In genomic region chr5:92074061-92074460, GRCm38 (mm10) we compare ENCODE assay signal across 23 mouse cellular contexts. TPM values are rescaled to one million over a fixed set of nuclear protein-coding genes. Genes with fewer than 3 reads are reported as not detected.
DNase-seq lines count a peak whose midpoint lies in the region; ATAC-seq and TF ChIP-seq lines count a peak whose summit lies in the region.
"Had no signal": no experiment of that assay in that cellular context is flagged by ENCODE, and none has a peak within 500 bp of the region (broad histone marks: within the 10 kb centered on the region; RNA-seq: fewer than 3 reads in every experiment).

No protein-coding gene starts in this region.

- H3K4me3 ChIP-seq in heart, embryonic 10.5 days, result no peak overlapping the region
- H3K4me3 ChIP-seq in liver, embryonic 15.5 days (replicated peaks), result no peak overlapping the region
- H3K4me3 ChIP-seq in intestine, postnatal 0 days (ENCODE audit: low read depth, low read length), result no peak overlapping the region
- H3K4me3 ChIP-seq in kidney, embryonic 16.5 days (ENCODE audit: low read length), result no peak overlapping the region
- H3K4me3 ChIP-seq: embryonic facial prominence, embryonic 10.5 days; heart, embryonic 12.5 days; hindbrain, embryonic 10.5 days; limb, embryonic 13.5 days had no signal

- ATAC-seq in erythroid progenitor cell, adult 5-6 weeks (replicated peaks; ENCODE audit: low FRiP score, poor library complexity, severe bottlenecking), result peak; percentile 89
- ATAC-seq in liver, embryonic 15.5 days (ENCODE audit: insufficient read depth), result peak; percentile 63
- no peak for ATAC-seq in intestine, postnatal 0 days
- ATAC-seq in kidney, embryonic 16.5 days (ENCODE audit: low FRiP score, low TSS enrichment), result no peak
- ATAC-seq: CD4-positive, CD25-positive, alpha-beta regulatory T cell, adult 4 months; hindbrain, embryonic 16.5 days; intestine, embryonic 16.5 days had no signal

- H3K27me3 ChIP-seq in heart, embryonic 10.5 days (ENCODE audit: insufficient read depth, poor library complexity, severe bottlenecking), result no peaks in the 10 kb centered on the region
- no peaks in the 10 kb centered on the region for H3K27me3 ChIP-seq in liver, embryonic 15.5 days
- no peaks in the 10 kb centered on the region for H3K27me3 ChIP-seq in intestine, postnatal 0 days (replicated peaks; ENCODE audit: control insufficient read depth, insufficient read depth, low read length)
- no peaks in the 10 kb centered on the region for H3K27me3 ChIP-seq in kidney, embryonic 16.5 days (ENCODE audit: insufficient read depth, low read length)
- H3K27me3 ChIP-seq: heart, embryonic 12.5 days; limb, embryonic 13.5 days had no signal

- peaks cover 6% of the 10 kb centered on the region for H3K4me1 ChIP-seq in heart, embryonic 10.5 days
- H3K4me1 ChIP-seq in liver, embryonic 15.5 days (replicated peaks), result peaks cover 29% of the 10 kb centered on the region
- no peaks in the 10 kb centered on the region for H3K4me1 ChIP-seq in intestine, postnatal 0 days (replicated peaks; ENCODE audit: control insufficient read depth, insufficient read depth, low read length)
- H3K4me1 ChIP-seq in kidney, embryonic 16.5 days (ENCODE audit: insufficient read depth, low read length), result 0 out of 2 replicates have a peak, but pooled peaks cover under 1% of the 10 kb centered on the region

- H3K36me3 ChIP-seq in heart, embryonic 10.5 days, result peaks cover 28% of the 10 kb centered on the region
- H3K36me3 ChIP-seq in liver, embryonic 15.5 days (replicated peaks), result peaks cover 12% of the 10 kb centered on the region
- H3K36me3 ChIP-seq in intestine, postnatal 0 days (ENCODE audit: control insufficient read depth, insufficient read depth), result 0 out of 2 replicates have a peak, but pooled peaks cover 8% of the 10 kb centered on the region
- H3K36me3 ChIP-seq in kidney, embryonic 16.5 days (ENCODE audit: insufficient read depth, low read length), result peaks cover 10% of the 10 kb centered on the region; the same call in 1 of the 2 replicates

- H3K9me3 ChIP-seq in heart, embryonic 10.5 days, result no peaks in the 10 kb centered on the region
- no peaks in the 10 kb centered on the region for H3K9me3 ChIP-seq in liver, embryonic 15.5 days (replicated peaks)
- no peaks in the 10 kb centered on the region for H3K9me3 ChIP-seq in intestine, postnatal 0 days (ENCODE audit: control insufficient read depth)
- no peaks in the 10 kb centered on the region for H3K9me3 ChIP-seq in kidney, embryonic 16.5 days (ENCODE audit: low read length)
- H3K9me3 ChIP-seq: embryonic facial prominence, embryonic 10.5 days; heart, embryonic 12.5 days; hindbrain, embryonic 10.5 days; limb, embryonic 13.5 days had no signal

- TF ChIP-seq CTCF in intestine, postnatal 0 days (IDR thresholded peaks at IDR 0.05; ENCODE audit: low read depth), result no peak

- no peak overlapping the region for H3K9ac ChIP-seq in liver, embryonic 15.5 days
- H3K9ac ChIP-seq in intestine, postnatal 0 days (ENCODE audit: low read depth, low read length), result no peak overlapping the region
- no peak overlapping the region for H3K9ac ChIP-seq in kidney, embryonic 16.5 days (replicated peaks; ENCODE audit: low read length)
- H3K9ac ChIP-seq: heart, embryonic 12.5 days; limb, embryonic 13.5 days; lung, embryonic 14.5 days had no signal

- peak overlapping the region; percentile 16 for H3K4me2 ChIP-seq in liver, embryonic 15.5 days
- no peak overlapping the region for H3K4me2 ChIP-seq in intestine, postnatal 0 days (replicated peaks; ENCODE audit: low read depth)
- H3K4me2 ChIP-seq in kidney, embryonic 16.5 days (replicated peaks; ENCODE audit: low read depth, low read length), result no peak overlapping the region
- H3K4me2 ChIP-seq: heart, embryonic 12.5 days; limb, embryonic 13.5 days; lung, embryonic 14.5 days had no signal

- WGBS in heart, embryonic 10.5 days, result 76% methylated on average over 14 of the region's 14 CpGs
- 39% methylated on average over 14 of the region's 14 CpGs for WGBS in liver, embryonic 15.5 days (ENCODE audit: insufficient replicate concordance)
- 57% methylated on average over 14 of the region's 14 CpGs for WGBS in intestine, postnatal 0 days
- 94% methylated on average over 14 of the region's 14 CpGs for WGBS in kidney, embryonic 16.5 days

- no peak overlapping the region for H3K27ac ChIP-seq in heart, embryonic 10.5 days
- 0 out of 2 replicates have a peak overlapping the region, but pooled peaks have one; percentile 20 for H3K27ac ChIP-seq in liver, embryonic 15.5 days (replicated peaks)
- no peak overlapping the region for H3K27ac ChIP-seq in intestine, postnatal 0 days (ENCODE audit: low read depth, low read length)
- H3K27ac ChIP-seq in kidney, embryonic 16.5 days (ENCODE audit: low read length), result no peak overlapping the region
- H3K27ac ChIP-seq: embryonic facial prominence, embryonic 10.5 days; hindbrain, embryonic 10.5 days; limb, embryonic 13.5 days had no signal

- peak; percentile 76 for DNase-seq in heart, embryonic 10.5 days (ENCODE audit: low spot score)
- DNase-seq in heart, adult 9 months (ENCODE audit: low spot score in 2 of 2), result no peak
- no peak for DNase-seq in B cell, adult 2 months
- no peak for DNase-seq in ovary, postnatal 36 days (ENCODE audit: low spot score)
- DNase-seq: adrenal gland, postnatal 36 days; cerebellum, adult 11 months; cerebellum, postnatal 10 days; gastrocnemius, postnatal 36 days; heart, postnatal 10 days; kidney, postnatal 36 days; lung, embryonic 14.5 days; lung, postnatal 36 days had no signal

RNA-seq across cellular contexts. Expression of gene G3bp2, which starts 9.5 kb away (rescaled TPM):
- polyA plus RNA-seq in heart, embryonic 10.5 days (2016; fragmentation: Nextera tagmentation; extraction: Ambion mirVana), result 207 and 210 TPM in 2 replicates
- total RNA-seq in erythroid progenitor cell, adult 5-6 weeks (2015; ENCODE audit: low replicate concordance), result 40.0 and 47.8 TPM in 2 replicates
- total RNA-seq in erythroid progenitor cell, adult 5-6 weeks (2017; ENCODE audit: low replicate concordance), result 60.5 and 68.3 TPM in 2 replicates
- 42.8 and 50.1 TPM in 2 replicates for polyA plus RNA-seq in liver, embryonic 15.5 days (2015; fragmentation: Nextera tagmentation; extraction: Ambion mirVana)
- polyA plus RNA-seq in intestine, postnatal 0 days (2015; fragmentation: Nextera tagmentation; extraction: Ambion mirVana), result 121 and 132 TPM in 2 replicates
- polyA plus RNA-seq in kidney, embryonic 16.5 days (2015; fragmentation: Nextera tagmentation; extraction: Ambion mirVana), result 155 and 169 TPM in 2 replicates

RNA-seq across cellular contexts. Expression of gene Cdkl2, which starts 30.4 kb away (rescaled TPM):
- polyA plus RNA-seq in heart, embryonic 10.5 days (2016; fragmentation: Nextera tagmentation; extraction: Ambion mirVana), result 0.68 and 0.99 TPM in 2 replicates
- 0.42 TPM in 1 of 2 replicates, not detected in the other for total RNA-seq in erythroid progenitor cell, adult 5-6 weeks (2015; ENCODE audit: low replicate concordance)
- 2.0 TPM in 1 of 2 replicates, not detected in the other for total RNA-seq in erythroid progenitor cell, adult 5-6 weeks (2017; ENCODE audit: low replicate concordance)
- 0.29 and 0.37 TPM in 2 replicates for polyA plus RNA-seq in liver, embryonic 15.5 days (2015; fragmentation: Nextera tagmentation; extraction: Ambion mirVana)
- polyA plus RNA-seq in intestine, postnatal 0 days (2015; fragmentation: Nextera tagmentation; extraction: Ambion mirVana), result 3.2 and 3.3 TPM in 2 replicates
- 1.6 TPM in 2 replicates for polyA plus RNA-seq in kidney, embryonic 16.5 days (2015; fragmentation: Nextera tagmentation; extraction: Ambion mirVana)

Comparison
In these comparisons a context has a peak if more than half of its experiments do, and no peak if none do; other contexts are left out.
1. ATAC-seq: peak in erythroid progenitor cell, adult 5-6 weeks (single experiment) and liver, embryonic 15.5 days (single experiment); none in intestine, postnatal 0 days (single experiment) and kidney, embryonic 16.5 days (single experiment).